In genomic region chr16:49855836-49856503, GRCm38 (mm10) we compare ENCODE assay signal across 8 mouse cellular contexts. TPM values are rescaled to one million over a fixed set of nuclear protein-coding genes. Genes with fewer than 3 reads are reported as not detected.
DNase-seq lines count a peak whose midpoint lies in the region; ATAC-seq lines count a peak whose summit lies in the region.

No protein-coding gene starts in this region.

- no peaks in the 10 kb centered on the region for H3K27me3 ChIP-seq in hindbrain, embryonic 11.5 days (ENCODE audit: control insufficient read depth, insufficient read depth, low read length)

- H3K36me3 ChIP-seq in hindbrain, embryonic 11.5 days (ENCODE audit: control insufficient read depth, insufficient read depth, low read length): no peaks in the 10 kb centered on the region

- under 1% methylated on average over 23 of the region's 39 CpGs for WGBS in hindbrain, embryonic 11.5 days

- peak; percentile 55 for ATAC-seq in cerebellum, adult (ENCODE audit: insufficient number of reproducible peaks, low FRiP score, low TSS enrichment)
- ATAC-seq in hindbrain, embryonic 11.5 days (ENCODE audit: low FRiP score): peak; percentile 87
- peak; percentile 7 for ATAC-seq in megakaryocyte, adult 5-6 weeks (ENCODE audit: poor library complexity, severe bottlenecking)

- H3K27ac ChIP-seq in hindbrain, embryonic 11.5 days (ENCODE audit: low read depth, low read length): peak overlapping the region; percentile 86

- peak overlapping the region; percentile 89 for H3K4me3 ChIP-seq in hindbrain, embryonic 11.5 days (ENCODE audit: low read depth, low read length)

- H3K9me3 ChIP-seq in hindbrain, embryonic 11.5 days (ENCODE audit: control insufficient read depth, low read length): no peaks in the 10 kb centered on the region

- no peak for DNase-seq in cerebellum, adult 9-11 months
- peak; percentile 54 to 57 for DNase-seq in spleen, postnatal 36 days (ENCODE audit: low spot score in 2 of 2)
- no peak for DNase-seq in spleen, adult 12 weeks (ENCODE audit: low spot score)
- DNase-seq in hindbrain, embryonic 11.5 days (ENCODE audit: low spot score): peak; percentile 73
- DNase-seq in urinary bladder, postnatal 10 days (ENCODE audit: low spot score): no peak
- no peak for DNase-seq in left cerebral cortex, adult 9 months (ENCODE audit: low spot score in 2 of 2)

- H3K4me1 ChIP-seq in hindbrain, embryonic 11.5 days (replicated peaks; ENCODE audit: control insufficient read depth, insufficient read depth, low read length): no peaks in the 10 kb centered on the region; the same call in 1 of the 2 replicates

- peak overlapping the region; percentile 91 for H3K9ac ChIP-seq in hindbrain, embryonic 11.5 days (ENCODE audit: low read depth, low read length)

- H3K4me2 ChIP-seq in hindbrain, embryonic 11.5 days (replicated peaks; ENCODE audit: low read depth, low read length): peak overlapping the region; percentile 43

RNA-seq across cellular contexts. Expression of gene Cd47, which starts 55.6 kb away (rescaled TPM):
- polyA plus RNA-seq in hindbrain, embryonic 11.5 days (2014; fragmentation: Nextera tagmentation; extraction: Ambion mirVana): 76.5 and 83.4 TPM in 2 replicates
- 343 and 360 TPM in 2 replicates for total RNA-seq in megakaryocyte, adult 5-6 weeks (2015)
- 145 and 164 TPM in 2 replicates for total RNA-seq in megakaryocyte, adult 5-6 weeks (2017)

Comparison
In these comparisons a context has a peak if more than half of its experiments do, and no peak if none do; other contexts are left out.
1. DNase-seq: peak in spleen, postnatal 36 days (2 of 2) and hindbrain, embryonic 11.5 days (single experiment); none in cerebellum, adult 9-11 months (single experiment), spleen, adult 12 weeks (single experiment), urinary bladder, postnatal 10 days (single experiment) and left cerebral cortex, adult 9 months (0 of 2).
2. ATAC-seq: peak in every context shown above with its lines; median percentile 87 in hindbrain, embryonic 11.5 days; 55 in cerebellum, adult; 7 in megakaryocyte, adult 5-6 weeks.